Mouse (Mus musculus) heart, embryonic 15.5 days (tissue): Measurements from ENCODE around the gene Tmprss11e. TPM values are rescaled to one million over a fixed set of nuclear protein-coding genes. Genes with fewer than 3 reads are reported as not detected.

ENCODE experiments used
- polyA plus RNA-seq: library from polyadenylated mRNA; unstranded; fragments of >200 nt; fragmentation: Nextera tagmentation; extraction: Ambion mirVana; gene quantifications from 2 replicates; pipeline ENCODE4 v1.2.1, GENCODE M21; 2015

The Tmprss11e gene
- polyA plus RNA-seq, 1 experiment from 2014 or later: not detected

Other genes starting within 250 kb of the Tmprss11e start
- gene Tmprss11g, start 227.2 kb downstream of the Tmprss11e start, polyA plus RNA-seq: 0.05 TPM in 1 of 2 replicates, not detected in the other
- gene Tmprss11f, start 113.4 kb downstream of the Tmprss11e start, polyA plus RNA-seq: not detected in 2 replicates
- not detected in 2 replicates for gene Tmprss11b, start 69.5 kb downstream of the Tmprss11e start, polyA plus RNA-seq
- gene Ythdc1, start 58.4 kb upstream of the Tmprss11e start, polyA plus RNA-seq: 23.2 and 23.8 TPM in 2 replicates
- gene Ugt2b34, start 161.1 kb upstream of the Tmprss11e start, polyA plus RNA-seq: 0.05 and 0.47 TPM in 2 replicates
- not detected in 2 replicates for gene Ugt2b1, start 180.7 kb upstream of the Tmprss11e start, polyA plus RNA-seq